Mouse (Mus musculus): ENCODE measurements around the gene Pde6g. TPM values are rescaled to one million over a fixed set of nuclear protein-coding genes. Genes with fewer than 3 reads are reported as not detected.
A peak's percentile ranks its signal among the peaks of the same experiment; 100 is the strongest.

Gene Pde6g
- total and polyA plus RNA-seq, 3 experiments = 0.23 to 1.7 (median 0.33) TPM

DNA sequence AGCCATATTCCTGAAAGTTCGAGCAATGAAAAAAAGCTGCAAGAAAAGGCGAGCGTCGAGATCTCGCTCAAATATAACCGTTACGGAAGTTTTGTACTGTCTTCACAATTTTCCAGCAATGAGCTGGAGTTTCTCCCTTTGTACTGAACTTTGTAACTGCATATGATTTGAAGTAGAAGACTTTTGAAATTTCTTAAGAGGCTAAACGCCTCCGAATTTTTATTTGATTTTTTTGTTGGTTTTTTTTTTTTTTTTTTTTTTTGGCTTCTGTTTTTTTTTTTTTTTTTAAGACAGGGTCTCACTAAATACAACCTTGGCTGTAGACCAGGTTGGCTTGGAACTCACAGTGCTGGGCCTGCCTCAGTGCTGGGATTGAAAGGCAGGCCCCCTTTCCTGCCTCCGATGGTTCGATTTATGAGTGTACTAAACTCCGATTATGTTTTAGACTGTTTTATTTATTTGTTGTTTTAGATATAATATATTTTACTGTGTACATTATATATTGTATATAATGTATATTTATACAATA lies 15.4 kb downstream of the Pde6g start:
- H3K36me3 ChIP-seq (replicated peaks) = peaks cover 29% of the 10 kb centered on the region
- TF ChIP-seq CTCF (IDR thresholded peaks at IDR 0.05; ENCODE audit: low read depth, low read length) (no peak), GATA1 (IDR thresholded peaks at IDR 0.05; ENCODE audit: borderline replicate concordance, low read length) (no peak), TAL1 (conservative IDR thresholded peaks at IDR 0.05; ENCODE audit: low read depth, low read length) (no peak), POLR2AphosphoS5 (IDR thresholded peaks at IDR 0.05; ENCODE audit: insufficient replicate concordance, low read depth, low read length) (no peak), GATA2 (IDR thresholded peaks at IDR 0.05; ENCODE audit: borderline replicate concordance, low read depth, low read length) (no peak)
- ATAC-seq (ENCODE audit: extremely low read depth, insufficient number of reproducible peaks, low FRiP score, poor library complexity, severe bottlenecking) (no peak), DNase-seq (ENCODE audit: low spot score) (no peak)
- peaks cover 17% of the 10 kb centered on the region for H3K4me1 ChIP-seq (ENCODE audit: insufficient read depth, low read depth, low read length)
- H3K4me3 ChIP-seq (ENCODE audit: low read depth, low read length) = peak overlapping the region; percentile 96
- no peaks in the 10 kb centered on the region; the same call in 1 of the 2 replicates for H3K27me3 ChIP-seq (ENCODE audit: insufficient read depth, low read length)
- no peaks in the 10 kb centered on the region for H3K9me3 ChIP-seq (replicated peaks)

DNA sequence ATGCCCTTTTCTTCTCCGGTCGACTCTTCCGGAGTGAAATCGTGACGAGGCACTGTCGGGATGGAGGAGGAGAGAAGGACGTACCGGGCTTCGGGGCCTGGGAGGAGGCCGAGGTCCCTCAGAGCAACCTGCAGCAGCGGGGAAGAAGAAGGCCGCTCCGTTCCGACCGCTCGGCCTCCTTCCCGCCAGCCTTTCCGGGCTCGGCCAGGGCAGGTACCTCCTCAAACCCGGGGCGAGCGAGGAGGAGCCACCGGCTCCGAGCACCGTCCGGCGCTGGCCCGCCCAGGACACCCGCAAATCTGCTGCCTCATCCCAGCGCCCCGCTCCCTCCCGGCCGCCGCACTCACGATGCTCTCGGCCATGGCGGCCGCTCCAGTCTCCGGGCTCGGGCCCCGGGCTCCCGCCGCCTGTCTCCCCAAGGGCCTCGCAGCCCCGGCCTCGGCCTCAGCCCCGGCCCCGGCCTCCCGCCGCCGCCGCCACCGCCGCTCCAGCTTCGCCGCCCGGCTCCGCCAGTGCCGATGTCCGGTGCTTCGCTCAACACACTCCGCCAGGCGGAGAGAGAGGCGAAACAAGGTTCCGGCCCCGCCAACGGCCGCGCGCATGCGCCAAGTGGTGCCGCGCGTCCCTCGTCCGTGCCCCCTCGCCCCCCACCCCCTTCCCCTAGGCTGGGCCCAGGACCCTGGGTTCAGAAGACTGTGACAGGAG lies 16.0 kb downstream of the Pde6g start, which contains the start of gene Nploc4:
Nploc4 (minus strand) TSS at position 557 of the 705 bp plus-strand sequence.
- DNase-seq (ENCODE audit: low spot score) (peak; percentile 83), ATAC-seq (ENCODE audit: extremely low read depth, insufficient number of reproducible peaks, low FRiP score, poor library complexity, severe bottlenecking) (peak; percentile 54)
- Histone ChIP-seq H3K4me1 (ENCODE audit: insufficient read depth, low read depth, low read length) (peaks cover 17% of the 10 kb centered on the region), H3K9me3 (replicated peaks) (no peaks in the 10 kb centered on the region), H3K4me3 (ENCODE audit: low read depth, low read length) (peak within 1 kb of the TSS; percentile 96), H3K27me3 (ENCODE audit: insufficient read depth, low read length) (no peaks in the 10 kb centered on the region; the same call in 1 of the 2 replicates), H3K36me3 (replicated peaks) (peaks cover 35% of the 10 kb centered on the region)
- TF ChIP-seq POLR2AphosphoS5 (IDR thresholded peaks at IDR 0.05; ENCODE audit: insufficient replicate concordance, low read depth, low read length) (no peak), TAL1 (conservative IDR thresholded peaks at IDR 0.05; ENCODE audit: low read depth, low read length) (no peak), GATA2 (IDR thresholded peaks at IDR 0.05; ENCODE audit: borderline replicate concordance, low read depth, low read length) (no peak), GATA1 (IDR thresholded peaks at IDR 0.05; ENCODE audit: borderline replicate concordance, low read length) (no peak), CTCF (IDR thresholded peaks at IDR 0.05; ENCODE audit: low read depth, low read length) (no peak)

DNA sequence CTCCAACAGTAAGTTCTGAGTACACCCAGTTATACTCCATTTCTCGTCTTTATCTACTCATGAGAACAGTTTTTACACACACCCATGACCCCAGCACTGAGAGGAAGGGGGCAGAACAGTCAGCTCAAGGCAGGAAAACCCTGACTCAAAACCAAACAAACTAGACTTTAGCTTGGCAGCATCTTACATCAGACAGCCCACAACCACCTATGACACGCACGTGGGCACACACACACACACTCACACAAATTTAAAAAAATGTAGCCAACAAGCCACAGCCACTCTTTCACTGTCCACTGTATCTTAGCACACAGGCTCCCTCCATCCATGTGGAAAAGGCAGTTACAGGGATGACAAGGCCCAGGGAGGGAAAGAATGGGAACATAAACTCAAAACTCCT lies 26.6 kb downstream of the Pde6g start:
- H3K27me3 ChIP-seq (ENCODE audit: insufficient read depth, low read length) = no peaks in the 10 kb centered on the region
- no peaks in the 10 kb centered on the region; the same call in 1 of the 2 replicates for H3K4me1 ChIP-seq (ENCODE audit: insufficient read depth, low read depth, low read length)
- TF ChIP-seq TAL1 (conservative IDR thresholded peaks at IDR 0.05; ENCODE audit: low read depth, low read length) (no peak), CTCF (IDR thresholded peaks at IDR 0.05; ENCODE audit: low read depth, low read length) (no peak), POLR2AphosphoS5 (IDR thresholded peaks at IDR 0.05; ENCODE audit: insufficient replicate concordance, low read depth, low read length) (no peak), GATA2 (IDR thresholded peaks at IDR 0.05; ENCODE audit: borderline replicate concordance, low read depth, low read length) (no peak), GATA1 (IDR thresholded peaks at IDR 0.05; ENCODE audit: borderline replicate concordance, low read length) (no peak)
- H3K9me3 ChIP-seq (replicated peaks) = no peaks in the 10 kb centered on the region
- peaks cover 95% of the 10 kb centered on the region for H3K36me3 ChIP-seq (replicated peaks)
- ATAC-seq (ENCODE audit: extremely low read depth, insufficient number of reproducible peaks, low FRiP score, poor library complexity, severe bottlenecking) (no peak), DNase-seq (ENCODE audit: low spot score) (no peak)
- H3K4me3 ChIP-seq (ENCODE audit: low read depth, low read length) = no peak overlapping the region

DNA sequence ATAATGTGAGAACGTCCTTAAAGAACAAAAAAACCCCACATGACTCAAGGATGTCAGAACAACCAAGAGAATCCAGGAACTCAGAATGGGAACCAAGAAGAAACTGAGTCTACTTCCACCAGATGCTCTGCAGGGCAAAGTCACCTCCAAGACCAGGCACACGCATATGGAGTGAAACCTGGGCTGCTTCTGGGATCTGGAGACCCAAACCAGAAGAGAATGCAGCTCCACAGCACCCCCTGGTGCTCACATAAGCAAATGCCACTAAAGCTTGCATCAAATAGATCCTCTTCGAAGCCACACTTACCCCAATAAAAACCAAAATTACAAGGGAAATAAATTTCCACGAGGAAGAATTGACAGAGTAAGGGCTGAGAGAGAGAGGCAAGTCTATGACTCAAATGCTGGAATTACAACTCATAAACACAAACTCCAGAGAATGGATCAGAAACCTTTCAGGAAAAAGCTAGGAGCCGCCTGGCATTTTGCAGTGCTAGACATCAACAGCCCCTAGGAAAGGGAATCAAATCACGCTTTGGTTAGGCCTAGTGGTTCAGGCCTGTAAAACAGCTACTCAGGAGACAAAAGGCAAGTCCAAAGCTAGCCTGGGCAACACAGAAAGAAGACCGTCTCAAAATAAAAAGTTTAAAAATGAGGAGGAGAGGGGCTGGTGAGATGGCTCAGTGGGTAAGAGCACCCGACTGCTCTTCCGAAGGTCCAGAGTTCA lies 29.6 kb downstream of the Pde6g start:
- no peaks in the 10 kb centered on the region for H3K9me3 ChIP-seq (replicated peaks)
- no peaks in the 10 kb centered on the region; the same call in 1 of the 2 replicates for H3K4me1 ChIP-seq (ENCODE audit: insufficient read depth, low read depth, low read length)
- no peak overlapping the region for H3K4me3 ChIP-seq (ENCODE audit: low read depth, low read length)
- H3K27me3 ChIP-seq (ENCODE audit: insufficient read depth, low read length) = no peaks in the 10 kb centered on the region
- ATAC-seq (ENCODE audit: extremely low read depth, insufficient number of reproducible peaks, low FRiP score, poor library complexity, severe bottlenecking) (no peak), DNase-seq (ENCODE audit: low spot score) (no peak)
- H3K36me3 ChIP-seq (replicated peaks) = peaks cover 95% of the 10 kb centered on the region
- no peak for TF ChIP-seq TAL1 (conservative IDR thresholded peaks at IDR 0.05; ENCODE audit: low read depth, low read length)
- peak; percentile 73 for TF ChIP-seq CTCF (IDR thresholded peaks at IDR 0.05; ENCODE audit: low read depth, low read length)

DNA sequence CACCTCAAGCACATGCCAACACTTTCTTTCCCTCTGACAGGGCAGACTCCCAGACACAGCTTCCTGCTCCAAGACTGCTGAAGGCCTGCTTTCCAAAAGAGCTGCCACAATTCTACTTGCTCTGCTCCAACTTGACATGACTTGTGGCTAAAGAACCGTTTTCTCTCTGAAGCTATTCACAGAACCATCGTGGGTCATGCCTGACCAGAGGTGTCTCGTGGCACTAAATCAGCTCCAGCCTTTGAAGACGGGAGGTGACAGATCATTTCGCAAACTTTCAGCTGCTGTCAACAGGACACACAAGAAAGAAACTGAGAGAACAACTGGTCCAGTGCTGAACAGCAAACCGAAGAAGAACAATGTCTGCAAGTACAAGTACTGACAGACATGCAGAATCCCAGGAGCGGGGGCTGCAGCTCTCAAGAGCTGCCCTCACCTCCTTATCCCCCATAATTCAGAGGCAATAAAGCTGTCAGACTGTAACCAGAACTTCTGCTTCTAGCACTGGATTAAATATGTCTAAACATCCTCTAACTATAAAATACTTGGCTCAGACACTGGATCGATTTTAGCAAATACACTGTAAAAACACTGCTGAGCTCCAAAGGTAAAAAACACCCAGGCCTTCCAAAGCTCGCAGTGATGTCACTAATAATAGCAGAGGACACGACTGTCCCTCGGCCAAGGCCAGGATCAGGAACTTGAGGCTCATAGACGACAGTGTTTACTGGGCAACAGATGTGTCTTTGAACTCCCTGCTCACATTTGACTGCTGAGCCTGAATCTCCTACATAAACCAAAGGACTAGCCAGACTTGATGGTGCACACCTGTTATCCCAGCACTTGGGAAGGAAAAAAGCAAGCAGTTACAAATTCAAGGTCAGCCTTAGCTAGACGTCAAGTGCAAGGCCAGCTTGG lies 30.4 kb downstream of the Pde6g start:
- Histone ChIP-seq H3K4me1 (ENCODE audit: insufficient read depth, low read depth, low read length) (no peaks in the 10 kb centered on the region; the same call in 1 of the 2 replicates), H3K9me3 (replicated peaks) (no peaks in the 10 kb centered on the region), H3K4me3 (ENCODE audit: low read depth, low read length) (no peak overlapping the region), H3K36me3 (replicated peaks) (peaks cover 95% of the 10 kb centered on the region), H3K27me3 (ENCODE audit: insufficient read depth, low read length) (no peaks in the 10 kb centered on the region)
- ATAC-seq (ENCODE audit: extremely low read depth, insufficient number of reproducible peaks, low FRiP score, poor library complexity, severe bottlenecking) (no peak), DNase-seq (ENCODE audit: low spot score) (no peak)
- no peak for TF ChIP-seq TAL1 (conservative IDR thresholded peaks at IDR 0.05; ENCODE audit: low read depth, low read length)
- TF ChIP-seq GATA1 (IDR thresholded peaks at IDR 0.05; ENCODE audit: borderline replicate concordance, low read length) = no peak
- TF ChIP-seq GATA2 (IDR thresholded peaks at IDR 0.05; ENCODE audit: borderline replicate concordance, low read depth, low read length) = no peak
